Mouse (Mus musculus): ENCODE results near the gene Rangrf.
A peak's percentile ranks its signal among the peaks of the same experiment; 100 is the strongest.
"Not testable (repeated sequence)": the region's sequence is repeated elsewhere in the genome, so short reads cannot be mapped to it uniquely, and the experiment has no call there.

Gene Rangrf

DNA sequence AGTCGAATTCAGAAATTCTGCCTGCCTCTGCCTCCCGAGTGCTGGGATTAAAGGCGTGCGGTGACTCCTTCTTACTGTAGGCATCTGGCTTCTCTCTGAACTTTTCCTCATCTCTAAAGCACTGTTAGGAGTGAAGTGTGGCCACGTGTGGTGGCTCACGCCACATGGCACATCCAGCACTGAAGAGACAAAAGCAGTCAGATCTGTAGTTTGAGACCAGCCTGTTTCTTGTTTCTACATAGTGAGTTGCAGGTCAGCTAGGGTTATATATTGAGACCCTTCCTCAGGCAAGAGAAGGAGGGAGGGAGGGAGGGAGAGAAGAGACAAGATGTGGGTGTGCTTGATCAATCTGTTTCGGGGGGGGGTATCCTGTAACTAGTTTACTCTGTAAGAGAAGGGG is at the start of gene Rangrf:
TSS of gene Rangrf (minus strand) at position 101 of the 400 bp plus-strand sequence.
- no peak for DNase-seq (ENCODE audit: low read depth, low spot score)

DNA sequence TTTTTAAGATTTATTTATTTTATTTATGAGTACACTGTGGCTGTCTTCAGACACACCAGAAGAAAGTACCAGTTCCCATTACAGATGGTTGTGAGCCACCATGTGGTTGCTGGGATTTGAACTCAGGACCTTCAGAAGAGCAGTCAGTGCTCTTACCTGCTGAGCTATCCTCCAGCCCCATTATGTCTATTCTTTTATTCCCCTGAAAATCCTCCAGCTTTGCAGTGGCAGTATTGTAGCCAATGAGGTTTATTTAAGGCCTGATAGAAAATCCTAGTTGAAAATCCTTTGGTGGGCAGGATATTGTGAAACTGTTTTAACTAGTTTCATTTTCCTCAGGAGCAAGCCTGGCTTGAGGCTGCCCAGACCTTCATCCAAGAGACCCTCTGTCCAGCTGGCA is 45.7 kb upstream of the Rangrf start:
- DNase-seq (ENCODE audit: low read depth, low spot score) = no peak

- DNase-seq (ENCODE audit: low read depth, low spot score) = no peak
Observed at GRCm38 (mm10) chr11:69016755-69017154, 41.8 kb upstream of the Rangrf start.

GRCm38 (mm10) chr11:69015644-69016441 is 40.9 kb upstream of the Rangrf start, which contains the start of gene Ctc1:
TSS of gene Ctc1 (plus strand) at chr11:69015911.
- DNase-seq (ENCODE audit: low read depth, low spot score) = peak; percentile 89

GRCm38 (mm10) chr11:69012071-69012601 is 37.2 kb upstream of the Rangrf start:
- peak; percentile 93 for DNase-seq (ENCODE audit: low read depth, low spot score)

DNA sequence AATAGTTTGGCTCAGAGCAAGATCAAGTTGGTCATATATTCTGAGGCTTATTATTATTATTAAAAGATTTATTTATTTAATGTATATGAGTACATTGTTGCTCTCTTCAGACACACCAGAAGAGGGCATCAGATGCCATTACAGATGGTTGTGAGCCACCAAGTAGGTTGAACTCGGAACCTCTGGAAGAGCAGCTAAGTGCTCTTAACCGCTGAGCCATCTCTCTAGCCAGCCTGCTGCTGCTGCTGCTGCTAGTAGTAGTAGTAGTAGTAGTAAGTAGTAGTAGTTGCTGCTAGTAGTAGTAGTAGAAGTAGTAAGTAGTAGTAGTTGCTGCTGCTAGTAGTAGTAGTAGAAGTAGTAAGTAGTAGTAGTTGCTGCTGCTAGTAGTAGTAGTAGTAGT is 36.5 kb upstream of the Rangrf start:
- DNase-seq (ENCODE audit: low read depth, low spot score) = not testable (repeated sequence)

DNA sequence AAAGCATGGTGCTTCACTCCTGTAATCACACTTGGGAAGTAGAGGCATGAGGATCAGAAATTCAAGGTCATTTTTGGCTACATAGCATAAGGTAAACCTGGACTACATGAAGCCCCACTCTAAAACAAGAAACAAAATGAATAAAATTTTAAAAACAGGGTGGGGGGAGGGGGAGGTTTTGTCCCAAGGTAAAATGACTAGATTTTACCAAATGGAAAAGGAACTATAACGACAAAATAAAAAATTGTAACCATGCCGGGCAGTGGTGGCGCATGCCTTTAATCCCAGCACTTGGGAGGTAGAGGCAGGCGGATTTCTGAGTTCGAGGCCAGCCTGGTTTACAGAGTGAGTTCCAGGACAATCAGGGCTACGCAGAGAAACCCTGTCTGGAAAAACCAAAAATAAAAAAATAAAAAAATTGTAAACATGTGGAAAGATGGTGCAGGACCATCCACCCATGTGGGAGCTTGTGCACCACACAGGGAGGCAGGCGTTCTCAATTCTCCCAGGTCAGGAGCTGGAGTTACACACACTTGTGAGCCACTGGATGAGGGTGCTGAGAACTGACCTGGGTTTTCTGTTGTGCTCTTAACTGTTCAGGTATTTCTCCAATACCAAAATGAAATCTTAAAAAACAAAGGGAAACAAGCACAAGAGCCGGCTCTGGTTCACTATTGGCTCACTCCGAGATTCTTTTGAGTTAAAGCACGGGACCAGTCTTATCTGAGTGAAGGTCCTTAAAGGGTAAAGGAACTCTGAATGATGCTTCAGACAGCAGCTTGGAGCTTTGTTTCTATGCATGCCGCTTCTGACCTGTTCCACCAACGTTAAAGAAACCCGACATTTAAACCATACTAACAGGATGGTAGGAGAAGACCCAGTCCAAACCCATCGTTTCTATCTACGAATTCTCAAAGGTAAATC is 35.7 kb upstream of the Rangrf start:
- no peak for DNase-seq (ENCODE audit: low read depth, low spot score)

DNA sequence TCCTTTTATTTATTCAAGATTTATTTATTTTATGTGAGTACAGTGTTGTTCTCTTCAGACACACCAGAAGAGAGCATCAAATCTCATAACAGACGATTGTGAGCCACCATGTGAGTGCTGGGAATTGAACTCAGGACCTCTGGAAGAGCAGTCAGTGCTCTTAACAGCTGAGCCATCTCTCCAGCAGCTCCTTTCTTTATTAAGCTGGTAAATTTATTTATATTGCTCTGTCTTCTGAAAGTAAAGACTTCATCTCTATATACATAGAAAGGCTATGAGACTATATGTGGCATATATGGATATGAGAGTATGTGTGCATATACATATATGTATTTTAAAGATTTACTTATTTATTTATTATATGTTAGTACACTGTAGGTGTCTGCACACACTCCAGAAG is 34.5 kb upstream of the Rangrf start:
- no peak for DNase-seq (ENCODE audit: low read depth, low spot score)

- DNase-seq (ENCODE audit: low read depth, low spot score) = peak; percentile 77
Observed at GRCm38 (mm10) chr11:69008182-69009121, 33.5 kb upstream of the Rangrf start, which contains the start of gene Pfas. TSS of gene Pfas (minus strand) at chr11:69008460.

DNA sequence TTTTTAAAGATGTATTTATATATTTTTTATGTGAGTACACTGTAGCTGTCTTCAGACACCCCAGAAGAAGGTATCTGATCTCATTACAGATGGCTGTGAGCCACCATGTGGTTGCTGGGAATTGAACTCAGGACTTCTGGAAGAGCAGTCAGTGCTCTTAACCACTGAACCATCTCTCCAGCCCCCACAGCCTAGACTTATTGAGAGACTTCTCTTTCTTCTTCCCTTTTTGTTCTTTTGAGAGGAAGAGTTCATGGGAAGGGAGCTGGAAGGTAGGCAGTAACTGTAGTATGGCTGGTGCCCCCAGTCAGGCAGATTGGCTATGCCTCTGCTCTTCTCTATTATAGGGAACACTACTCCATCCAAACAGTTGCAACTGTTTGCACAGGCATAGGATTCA is 31.6 kb upstream of the Rangrf start:
- DNase-seq (ENCODE audit: low read depth, low spot score) = not testable (repeated sequence)

DNA sequence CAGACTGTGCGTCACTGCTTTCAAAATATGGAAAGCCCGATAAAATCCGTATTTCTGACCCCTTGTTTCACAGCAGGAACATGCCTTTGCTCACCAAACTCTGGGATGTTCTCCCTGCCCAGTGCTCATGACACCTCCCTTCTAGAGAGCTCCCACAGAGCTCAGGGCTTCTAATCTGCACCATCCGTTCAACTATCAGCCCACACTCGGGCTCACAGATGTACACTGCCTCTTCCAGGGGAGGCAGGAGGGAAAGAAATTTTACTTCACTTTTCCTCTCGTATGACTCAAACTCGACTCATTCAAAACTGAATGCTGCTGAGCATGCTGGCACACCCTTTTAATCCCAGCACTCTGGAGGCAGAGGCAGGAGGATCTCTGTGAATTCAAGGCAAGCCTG is 30.2 kb upstream of the Rangrf start:
- DNase-seq (ENCODE audit: low read depth, low spot score) = peak; percentile 23

DNA sequence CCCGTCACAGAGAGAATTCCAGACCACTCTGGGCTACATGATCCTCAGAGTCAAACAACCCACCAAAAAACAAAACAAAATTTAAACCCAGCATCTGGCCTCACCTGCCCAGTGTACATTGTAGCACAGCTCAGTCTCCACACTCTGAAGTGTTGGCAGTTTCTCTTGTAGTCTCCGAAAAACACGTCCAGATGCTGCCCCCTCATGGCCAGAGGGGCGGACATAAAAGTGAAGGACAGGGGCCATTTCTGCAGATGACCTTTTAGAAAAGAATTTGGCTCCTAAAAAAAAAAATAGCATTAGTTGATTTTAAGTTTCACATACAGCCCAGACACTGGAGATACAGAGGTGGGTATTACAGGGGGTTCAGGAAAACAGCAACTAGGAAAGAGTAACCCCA is 28.6 kb upstream of the Rangrf start:
- DNase-seq (ENCODE audit: low read depth, low spot score) = no peak

GRCm38 (mm10) chr11:69002782-69003181 is 27.8 kb upstream of the Rangrf start:
- DNase-seq (ENCODE audit: low read depth, low spot score) = not testable (repeated sequence)

DNA sequence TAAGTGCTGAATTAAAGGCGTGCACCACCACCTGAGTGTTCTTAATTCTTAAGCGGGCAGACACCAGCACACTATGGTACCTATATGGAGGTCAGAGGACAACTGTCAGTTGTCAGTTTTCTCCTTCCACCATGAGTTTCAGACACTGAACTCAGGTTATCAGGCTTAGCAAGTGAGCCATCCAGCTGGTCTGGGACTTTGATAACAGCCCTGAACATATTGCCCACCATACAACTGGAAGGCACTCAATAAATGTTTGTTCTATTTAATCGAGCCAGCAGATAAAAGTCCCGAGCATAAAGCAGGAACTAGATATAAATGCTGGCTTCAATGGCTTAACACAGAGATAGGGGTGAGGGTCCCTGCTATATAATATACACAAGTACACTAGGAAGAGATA is 22.1 kb upstream of the Rangrf start:
- DNase-seq (ENCODE audit: low read depth, low spot score) = no peak

GRCm38 (mm10) chr11:68994377-68994776 is 19.4 kb upstream of the Rangrf start:
- DNase-seq (ENCODE audit: low read depth, low spot score) = no peak

GRCm38 (mm10) chr11:68993122-68993521 is 18.1 kb upstream of the Rangrf start:
- no peak for DNase-seq (ENCODE audit: low read depth, low spot score)

DNA sequence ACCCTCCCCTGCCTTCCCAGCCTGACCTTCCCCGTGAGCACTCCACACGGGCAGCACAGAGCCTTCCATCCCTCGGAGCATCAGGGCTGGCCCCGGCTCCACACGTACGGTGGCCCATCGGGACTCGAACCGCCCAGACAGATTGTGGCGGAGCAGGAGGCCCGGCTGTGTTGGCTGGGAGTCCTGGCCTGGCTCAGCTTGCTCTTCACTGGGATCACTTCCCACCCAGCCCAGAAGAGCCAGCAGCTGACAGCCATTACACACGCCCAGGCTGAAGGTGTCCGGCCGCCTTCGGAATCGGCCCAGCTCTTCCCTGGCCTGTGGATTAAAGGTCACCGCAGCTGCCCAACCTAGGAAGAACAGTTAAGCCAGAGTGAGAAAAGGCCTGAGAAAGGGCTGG is 13.4 kb upstream of the Rangrf start:
- no peak for DNase-seq (ENCODE audit: low read depth, low spot score)

DNA sequence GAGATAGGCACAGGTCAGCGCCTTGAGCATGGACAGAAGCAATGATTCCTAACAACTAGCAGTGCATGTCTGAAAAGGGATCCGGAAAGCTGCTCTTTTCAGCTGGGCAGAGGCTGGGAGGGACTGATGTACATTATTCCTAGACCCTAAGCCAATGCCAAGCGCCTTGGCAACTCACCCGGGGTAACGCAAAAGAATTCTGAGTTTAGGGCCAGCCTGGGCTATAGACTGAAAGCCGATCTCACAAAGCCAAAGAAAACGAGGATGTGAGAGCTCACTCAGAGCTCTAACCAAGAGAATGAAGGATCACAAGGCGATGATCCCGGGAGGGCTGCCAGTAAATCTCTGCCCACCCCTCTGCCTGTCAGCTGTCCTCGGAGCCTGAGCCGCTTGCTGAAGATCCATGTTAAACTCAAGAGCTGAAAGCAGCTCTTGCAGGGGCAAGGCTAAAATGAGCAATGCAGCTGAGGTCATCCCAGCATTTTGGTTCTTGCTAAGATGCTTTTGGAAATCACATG is 12.4 kb upstream of the Rangrf start:
- no peak for DNase-seq (ENCODE audit: low read depth, low spot score)

GRCm38 (mm10) chr11:68982639-68983369 is 7.8 kb upstream of the Rangrf start:
- no peak for DNase-seq (ENCODE audit: low read depth, low spot score)

DNA sequence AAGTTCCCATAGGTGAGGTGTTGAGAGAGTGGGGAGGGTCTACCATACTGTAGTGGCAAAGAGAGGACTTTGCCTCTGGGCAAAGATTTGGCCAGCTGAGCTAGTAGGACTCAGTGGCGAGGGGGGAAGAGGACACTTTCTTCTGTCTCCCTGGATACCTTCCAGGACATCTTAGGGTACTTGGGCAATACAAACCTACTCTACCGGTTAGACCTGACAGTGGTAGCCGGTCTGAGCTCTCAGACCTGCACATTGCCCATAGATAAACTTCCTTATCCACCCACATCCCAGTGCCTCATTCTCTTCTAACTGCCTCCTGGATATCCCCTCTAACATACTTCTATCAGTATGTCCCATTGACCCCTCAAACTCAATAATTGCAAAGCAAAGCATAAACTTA is 5.9 kb upstream of the Rangrf start:
- no peak for DNase-seq (ENCODE audit: low read depth, low spot score)
